Mouse (Mus musculus) ZHBTc4 (cell line): ENCODE results near the gene Vwa8.
A peak's percentile ranks its signal among the peaks of the same experiment; 100 is the strongest.

ENCODE experiments used
- DNase-seq: peaks from one replicate; pipeline ENCODE4 v3.0.0-alpha.2; 2011; ENCODE audit warnings: low read depth, low spot score

Vwa8 gene

GRCm38 (mm10) chr14:78848941-78849911 is at the start of gene Vwa8:
Gene Vwa8, plus strand, starts transcription at chr14:78849052.
- DNase-seq: peak; percentile 76

- DNase-seq: no peak
Observed at GRCm38 (mm10) chr14:78802378-78802777, 46.5 kb upstream of the Vwa8 start.

- DNase-seq: no peak
Observed at GRCm38 (mm10) chr14:78803924-78804323, 44.9 kb upstream of the Vwa8 start.

- no peak for DNase-seq
Observed at GRCm38 (mm10) chr14:78812896-78813295, 36.0 kb upstream of the Vwa8 start.

GRCm38 (mm10) chr14:78816411-78816810 is 32.4 kb upstream of the Vwa8 start:
- no peak for DNase-seq

GRCm38 (mm10) chr14:78817651-78818050 is 31.2 kb upstream of the Vwa8 start:
- DNase-seq: no peak

GRCm38 (mm10) chr14:78818406-78818805 is 30.4 kb upstream of the Vwa8 start:
- DNase-seq: no peak

- DNase-seq: no peak
Observed at GRCm38 (mm10) chr14:78824013-78824412, 24.8 kb upstream of the Vwa8 start.

GRCm38 (mm10) chr14:78824507-78824906 is 24.3 kb upstream of the Vwa8 start:
- no peak for DNase-seq

- DNase-seq: no peak
Observed at GRCm38 (mm10) chr14:78831158-78831557, 17.7 kb upstream of the Vwa8 start.

GRCm38 (mm10) chr14:78847948-78848347 is 904 bp upstream of the Vwa8 start:
- no peak for DNase-seq

- no peak for DNase-seq
Observed at GRCm38 (mm10) chr14:78848477-78848876, 375 bp upstream of the Vwa8 start.

- no peak for DNase-seq
Observed at GRCm38 (mm10) chr14:78849961-78850578, 1.2 kb downstream of the Vwa8 start.

GRCm38 (mm10) chr14:78850666-78851065 is 1.8 kb downstream of the Vwa8 start:
- peak; percentile 38 for DNase-seq

GRCm38 (mm10) chr14:78851366-78851765 is 2.5 kb downstream of the Vwa8 start:
- no peak for DNase-seq

- DNase-seq: no peak
Observed at GRCm38 (mm10) chr14:78852401-78853246, 3.8 kb downstream of the Vwa8 start.

- peak; percentile 30 for DNase-seq
Observed at GRCm38 (mm10) chr14:78861156-78861555, 12.3 kb downstream of the Vwa8 start.

- DNase-seq: peak; percentile 48
Observed at GRCm38 (mm10) chr14:78870036-78870435, 21.2 kb downstream of the Vwa8 start.

GRCm38 (mm10) chr14:78877176-78877575 is 28.3 kb downstream of the Vwa8 start:
- no peak for DNase-seq

- DNase-seq: no peak
Observed at GRCm38 (mm10) chr14:78878402-78879045, 29.7 kb downstream of the Vwa8 start.

GRCm38 (mm10) chr14:78880879-78881278 is 32.0 kb downstream of the Vwa8 start:
- no peak for DNase-seq
